Mouse (Mus musculus): Measurements from ENCODE around the gene Ccdc71. TPM values are rescaled to one million over a fixed set of nuclear protein-coding genes. Genes with fewer than 3 reads are reported as not detected.

The Ccdc71 gene
- 56.3 and 57.8 TPM in 2 replicates for polyA plus RNA-seq (2015; fragmentation: Nextera tagmentation; extraction: Ambion mirVana)

DNA sequence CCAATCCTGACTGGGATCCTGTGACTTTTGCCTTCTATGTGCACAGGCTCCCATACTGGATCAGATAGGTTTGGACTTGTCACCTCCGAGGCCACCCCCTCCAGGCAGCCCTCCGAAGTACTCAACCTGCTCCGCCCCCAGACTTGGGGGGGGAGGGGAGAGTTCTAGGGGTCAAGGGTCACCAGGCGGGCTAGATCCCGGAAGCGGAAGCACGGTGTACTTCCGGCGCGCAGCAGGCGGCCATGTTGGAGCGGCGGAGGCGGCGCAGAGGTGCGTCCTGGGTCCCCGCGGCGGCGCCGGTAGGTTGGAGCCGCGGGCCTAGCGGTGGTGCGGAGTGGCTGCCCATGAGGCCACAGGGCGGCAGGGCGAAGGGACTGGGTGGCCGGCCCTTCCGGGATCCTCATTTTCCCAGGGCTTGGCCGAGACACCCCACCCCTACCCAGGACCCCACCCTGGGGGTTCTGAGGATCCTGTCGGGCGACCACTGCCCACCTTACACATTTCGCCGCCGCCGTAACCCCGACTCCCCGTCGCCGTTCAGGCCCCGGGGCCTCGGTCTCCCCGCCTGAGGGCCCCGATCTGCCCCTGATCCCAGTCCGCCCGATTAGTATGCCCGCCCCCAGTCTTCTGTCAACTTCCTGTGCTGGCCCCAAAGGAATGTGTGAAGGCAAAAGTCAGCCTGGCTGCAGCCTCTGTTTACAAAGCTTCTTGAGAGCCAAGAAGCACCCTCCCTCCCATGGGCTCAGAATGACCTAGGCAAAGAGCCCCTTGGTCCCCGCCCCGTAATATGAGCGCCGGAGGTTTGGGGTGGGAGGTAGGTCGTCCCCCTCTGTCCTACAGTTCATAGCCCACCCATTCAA, at the start of gene Ccdc71:
TSS of gene Ccdc71 (plus strand) at position 209 of the 860 bp plus-strand sequence.
- Histone ChIP-seq H3K36me3 (peaks cover 29% of the 10 kb centered on the region), H3K4me2 (peak within 1 kb of the TSS; percentile 69), H3K4me3 (peak within 1 kb of the TSS; percentile 90), H3K9ac (peak within 1 kb of the TSS; percentile 76), H3K27ac (peak within 1 kb of the TSS; percentile 92), H3K9me3 (no peaks in the 10 kb centered on the region), H3K4me1 (peaks cover 21% of the 10 kb centered on the region), H3K27me3 (no peaks in the 10 kb centered on the region)
- WGBS = 1% methylated on average over 49 of the region's 52 CpGs
- ATAC-seq (ENCODE audit: insufficient number of reproducible peaks, low FRiP score, low TSS enrichment, low read depth) = peak; percentile 66

DNA sequence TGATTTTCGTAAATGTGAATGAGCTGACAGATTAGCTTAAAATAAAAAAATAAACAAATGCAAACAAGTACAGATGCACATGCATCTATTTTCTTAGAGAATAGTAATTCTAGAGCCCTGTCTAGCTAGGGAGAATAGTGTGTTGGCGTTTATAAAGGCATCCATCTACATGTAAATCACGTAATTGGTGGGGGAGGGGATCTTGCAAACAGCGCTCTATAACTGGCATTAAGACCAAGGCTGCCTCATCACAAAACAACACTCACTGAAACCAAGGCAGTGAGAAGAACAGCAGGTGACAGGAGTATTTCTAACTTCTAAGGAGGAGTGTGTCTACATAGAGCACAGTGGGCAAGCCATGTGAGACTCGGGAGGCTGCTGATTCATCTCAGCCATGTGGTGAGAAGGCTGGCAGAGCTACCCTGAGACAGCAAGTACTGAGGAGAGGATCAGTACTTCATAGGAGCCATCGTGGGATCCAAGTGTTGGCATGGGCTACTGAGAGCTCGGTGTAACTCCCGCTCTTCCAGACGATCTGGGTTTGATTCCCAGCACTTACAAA, 48.9 kb upstream of the Ccdc71 start:
- Histone ChIP-seq H3K9ac (no peak overlapping the region), H3K4me1 (no peaks in the 10 kb centered on the region), H3K36me3 (no peaks in the 10 kb centered on the region), H3K27ac (no peak overlapping the region), H3K27me3 (no peaks in the 10 kb centered on the region), H3K4me3 (no peak overlapping the region), H3K9me3 (no peaks in the 10 kb centered on the region), H3K4me2 (no peak overlapping the region)
- ATAC-seq (ENCODE audit: insufficient number of reproducible peaks, low FRiP score, low TSS enrichment, low read depth) = no peak
- WGBS = 79% methylated on average over 9 of the region's 9 CpGs

DNA sequence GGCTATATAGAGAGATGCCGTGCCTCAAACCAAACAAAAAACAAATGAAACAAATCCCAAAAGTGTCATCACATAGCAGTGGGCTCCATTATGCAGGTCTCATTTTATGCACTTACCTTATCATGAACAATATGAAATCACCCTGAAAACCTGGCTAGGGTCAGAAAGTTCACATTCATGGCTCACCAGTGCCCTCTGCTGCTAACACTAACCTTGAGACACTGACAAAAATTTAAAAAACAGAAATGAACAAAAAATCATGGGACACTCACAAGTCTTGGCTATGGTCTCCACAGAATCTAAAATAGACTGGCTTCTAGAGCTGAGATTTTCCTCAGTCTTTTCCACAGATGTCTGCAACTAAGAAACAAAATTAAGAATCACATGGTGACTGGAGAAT, 48.1 kb upstream of the Ccdc71 start:
- H3K36me3 ChIP-seq = no peaks in the 10 kb centered on the region
- no peak overlapping the region for H3K4me3 ChIP-seq
- no peaks in the 10 kb centered on the region for H3K27me3 ChIP-seq
- H3K9me3 ChIP-seq = no peaks in the 10 kb centered on the region
- no peak overlapping the region for H3K27ac ChIP-seq
- no peaks in the 10 kb centered on the region for H3K4me1 ChIP-seq
- no peak overlapping the region for H3K4me2 ChIP-seq
- H3K9ac ChIP-seq = no peak overlapping the region
- ATAC-seq (ENCODE audit: insufficient number of reproducible peaks, low FRiP score, low TSS enrichment, low read depth) = no peak
- 72% methylated on average over 1 of the region's 1 CpGs for WGBS

DNA sequence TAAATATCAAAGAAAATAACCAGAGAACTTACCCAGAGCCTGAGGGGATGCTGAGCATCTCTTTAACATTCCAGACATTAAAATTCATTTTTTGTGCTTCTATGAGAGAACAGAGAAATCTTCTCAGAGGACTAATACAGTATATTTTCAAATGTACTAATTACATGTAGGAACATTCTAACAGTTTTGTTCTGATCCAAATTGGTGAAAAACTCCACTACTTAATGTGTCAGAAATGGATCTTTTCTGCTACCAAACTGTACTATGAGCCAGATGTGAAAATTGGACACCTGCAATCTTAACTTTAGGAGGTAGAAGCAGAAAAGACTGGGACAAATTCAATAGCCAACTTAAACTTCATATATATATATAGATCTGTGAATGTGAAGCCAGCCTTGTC, 31.9 kb upstream of the Ccdc71 start, which contains the start of gene Ccdc36:
TSS of gene Ccdc36 (minus strand) at position 101 of the 400 bp plus-strand sequence.
- ATAC-seq (ENCODE audit: insufficient number of reproducible peaks, low FRiP score, low TSS enrichment, low read depth) = no peak

DNA sequence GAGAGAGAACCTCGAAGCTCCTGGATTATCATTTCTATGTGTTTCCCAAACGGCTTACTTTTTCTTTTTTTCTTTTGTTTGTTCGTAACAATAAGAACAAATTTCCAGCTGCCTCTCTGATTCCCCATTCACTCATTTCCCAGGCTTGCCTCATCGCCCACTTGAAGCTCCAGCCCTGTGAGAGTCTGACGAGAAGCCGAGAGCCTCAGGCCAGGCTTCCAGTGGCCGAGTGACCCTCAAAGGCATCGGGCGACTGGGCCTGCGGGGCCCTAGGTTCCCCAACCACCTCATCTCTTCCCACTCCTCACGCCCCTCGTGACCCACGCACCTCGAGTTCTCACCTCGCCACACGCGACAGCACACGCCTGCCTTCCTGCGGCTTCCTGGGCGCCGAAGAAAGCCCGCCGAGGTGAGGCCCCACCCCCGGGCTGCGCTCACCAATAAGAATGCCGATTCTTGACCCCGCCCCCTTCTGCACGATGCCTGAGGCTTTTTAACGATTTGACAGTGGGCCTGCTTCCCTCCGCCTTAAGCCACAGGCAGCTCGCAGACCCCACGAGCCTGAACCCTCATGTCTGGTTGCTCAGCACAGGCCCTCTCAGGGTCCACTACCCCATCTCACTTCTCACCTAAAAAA, 28.8 kb upstream of the Ccdc71 start:
- WGBS = 50% methylated on average over 32 of the region's 32 CpGs
- no peak for ATAC-seq (ENCODE audit: insufficient number of reproducible peaks, low FRiP score, low TSS enrichment, low read depth)
- H3K36me3 ChIP-seq = no peaks in the 10 kb centered on the region
- H3K4me1 ChIP-seq = 0 out of 2 replicates have a peak, but pooled peaks cover 6% of the 10 kb centered on the region
- H3K4me3 ChIP-seq = peak overlapping the region; percentile 30
- no peak overlapping the region for H3K27ac ChIP-seq
- no peak overlapping the region for H3K9ac ChIP-seq
- no peaks in the 10 kb centered on the region for H3K27me3 ChIP-seq
- no peaks in the 10 kb centered on the region for H3K9me3 ChIP-seq
- peak overlapping the region; percentile 52 for H3K4me2 ChIP-seq

More for the DNA sequence above, 31.9 kb upstream of the Ccdc71 start, which contains the start of gene Ccdc36:
- Histone ChIP-seq H3K27ac (no peak within 1 kb of the TSS), H3K4me1 (0 out of 2 replicates have a peak, but pooled peaks cover 6% of the 10 kb centered on the region), H3K9me3 (no peaks in the 10 kb centered on the region), H3K27me3 (no peaks in the 10 kb centered on the region), H3K36me3 (no peaks in the 10 kb centered on the region), H3K4me2 (no peak within 1 kb of the TSS), H3K9ac (no peak within 1 kb of the TSS), H3K4me3 (no peak within 1 kb of the TSS)

DNA sequence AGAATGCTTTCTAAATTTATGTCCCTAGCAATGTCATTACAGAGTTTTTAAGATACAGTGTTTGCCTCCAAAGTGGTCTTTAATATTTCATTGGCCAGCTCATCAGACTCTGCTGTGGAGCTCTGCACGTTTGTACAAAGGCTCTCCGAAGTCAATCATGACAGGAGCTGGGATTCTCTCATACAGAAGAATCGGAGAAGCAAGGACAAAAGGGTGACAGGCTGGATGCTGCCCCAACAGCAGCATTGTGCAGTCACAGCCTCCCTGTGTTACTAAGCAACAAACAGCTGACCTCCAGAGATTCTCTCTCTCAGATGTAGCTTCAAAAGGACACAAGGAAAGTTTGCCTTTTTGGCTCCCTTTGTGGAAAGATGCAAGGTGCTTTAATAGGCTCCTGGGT, 24.1 kb upstream of the Ccdc71 start, which contains the start of gene BC048562:
TSS of gene BC048562 (plus strand) at position 301 of the 400 bp plus-strand sequence.
- WGBS = 80% methylated on average over 3 of the region's 3 CpGs
- no peak for ATAC-seq (ENCODE audit: insufficient number of reproducible peaks, low FRiP score, low TSS enrichment, low read depth)
- no peaks in the 10 kb centered on the region for H3K27me3 ChIP-seq
- H3K4me3 ChIP-seq = no peak within 1 kb of the TSS
- no peaks in the 10 kb centered on the region for H3K36me3 ChIP-seq
- 0 out of 2 replicates have a peak, but pooled peaks cover 17% of the 10 kb centered on the region for H3K4me1 ChIP-seq
- no peak within 1 kb of the TSS for H3K9ac ChIP-seq
- no peak within 1 kb of the TSS for H3K27ac ChIP-seq
- no peak within 1 kb of the TSS for H3K4me2 ChIP-seq
- no peaks in the 10 kb centered on the region for H3K9me3 ChIP-seq

DNA sequence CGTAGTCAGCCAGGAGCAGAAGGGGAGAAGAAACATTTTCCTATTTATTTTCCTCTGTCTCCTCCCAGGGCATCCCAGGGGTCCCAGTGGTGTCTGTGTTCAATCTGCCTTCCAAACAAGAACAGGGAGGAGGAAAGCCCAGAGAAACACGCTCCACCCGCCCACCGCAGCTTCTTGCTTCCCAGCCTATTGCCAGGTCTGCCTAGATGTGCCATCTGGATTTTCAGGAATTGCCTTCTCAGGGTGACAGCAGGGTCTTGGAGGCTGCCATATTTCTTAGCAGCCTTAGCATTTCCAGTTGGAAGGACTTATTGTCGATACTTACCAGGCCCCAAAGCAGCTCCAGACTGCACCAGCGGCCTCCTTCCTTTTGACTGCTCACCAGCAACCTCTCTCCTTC, 21.2 kb upstream of the Ccdc71 start:
- Histone ChIP-seq H3K9me3 (no peaks in the 10 kb centered on the region), H3K27ac (no peak overlapping the region), H3K36me3 (no peaks in the 10 kb centered on the region), H3K27me3 (no peaks in the 10 kb centered on the region), H3K4me3 (no peak overlapping the region), H3K4me2 (no peak overlapping the region), H3K9ac (no peak overlapping the region), H3K4me1 (0 out of 2 replicates have a peak, but pooled peaks cover 17% of the 10 kb centered on the region)
- WGBS = 68% methylated on average over 6 of the region's 6 CpGs
- no peak for ATAC-seq (ENCODE audit: insufficient number of reproducible peaks, low FRiP score, low TSS enrichment, low read depth)

DNA sequence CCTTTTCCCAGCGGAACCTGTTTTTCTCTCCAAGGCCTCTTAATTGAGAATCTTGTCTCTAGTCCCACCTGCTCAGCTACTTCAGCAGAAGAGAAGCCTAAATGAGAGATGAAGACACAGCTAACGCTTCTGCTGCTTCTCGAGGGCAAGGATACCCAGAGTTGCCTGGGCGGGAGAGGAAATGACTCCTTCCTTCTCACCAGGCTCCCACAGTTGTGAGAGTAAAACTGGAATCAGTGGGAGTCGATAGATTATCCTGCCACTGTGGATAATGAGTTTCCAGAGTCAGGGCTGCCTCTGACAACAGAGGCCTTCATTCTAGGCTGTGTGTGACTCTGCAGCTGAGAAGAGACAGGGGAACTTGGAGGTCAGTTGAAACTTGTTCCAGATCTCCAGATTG, 19.8 kb upstream of the Ccdc71 start:
- peaks cover 20% of the 10 kb centered on the region; the same call in 1 of the 2 replicates for H3K4me1 ChIP-seq
- 64% methylated on average over 5 of the region's 5 CpGs for WGBS
- H3K9me3 ChIP-seq = no peaks in the 10 kb centered on the region
- H3K9ac ChIP-seq = no peak overlapping the region
- H3K36me3 ChIP-seq = no peaks in the 10 kb centered on the region
- no peaks in the 10 kb centered on the region for H3K27me3 ChIP-seq
- no peak for ATAC-seq (ENCODE audit: insufficient number of reproducible peaks, low FRiP score, low TSS enrichment, low read depth)
- H3K4me2 ChIP-seq = no peak overlapping the region
- no peak overlapping the region for H3K27ac ChIP-seq
- H3K4me3 ChIP-seq = no peak overlapping the region

DNA sequence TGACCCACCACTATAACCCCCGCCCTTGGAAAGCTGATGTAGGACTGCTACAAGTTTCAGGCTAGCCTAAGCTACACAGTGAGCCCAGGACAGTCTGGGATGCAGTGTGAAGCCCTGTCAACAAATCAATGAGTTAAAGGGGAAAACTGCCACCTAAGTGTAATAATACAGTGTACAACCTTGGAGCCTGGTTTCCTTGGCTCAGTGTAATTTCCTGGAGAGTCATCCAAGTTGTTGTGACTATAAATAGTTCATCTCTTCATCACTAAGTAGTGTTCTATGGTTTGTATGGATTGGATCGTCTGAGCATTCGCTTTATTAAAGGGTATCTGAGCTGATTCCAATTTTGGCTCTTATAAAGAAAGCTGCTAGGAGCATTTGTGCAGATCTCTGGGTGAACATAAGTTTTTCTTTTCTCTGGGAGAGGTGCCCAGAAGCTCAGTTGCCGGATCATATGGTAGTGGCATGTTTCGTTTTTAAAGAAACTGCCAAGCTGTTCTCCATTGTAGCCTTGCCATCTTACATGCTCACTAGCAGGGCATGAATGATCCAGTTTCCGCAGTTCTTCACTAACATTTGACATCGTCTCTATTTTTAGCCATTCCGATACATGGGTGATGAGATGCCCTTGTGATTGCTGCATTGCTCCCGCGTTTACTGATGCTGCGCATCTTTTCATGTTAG, 18.9 kb upstream of the Ccdc71 start:
- 0 out of 2 replicates have a peak, but pooled peaks have one; percentile 30 for ATAC-seq (ENCODE audit: insufficient number of reproducible peaks, low FRiP score, low TSS enrichment, low read depth)
- 69% methylated on average over 11 of the region's 11 CpGs for WGBS
- Histone ChIP-seq H3K4me3 (no peak overlapping the region), H3K4me2 (no peak overlapping the region), H3K27ac (peak overlapping the region; percentile 43; the same call in 1 of the 2 replicates), H3K4me1 (peaks cover 24% of the 10 kb centered on the region; the same call in 1 of the 2 replicates), H3K36me3 (no peaks in the 10 kb centered on the region), H3K27me3 (no peaks in the 10 kb centered on the region), H3K9ac (no peak overlapping the region), H3K9me3 (no peaks in the 10 kb centered on the region)

DNA sequence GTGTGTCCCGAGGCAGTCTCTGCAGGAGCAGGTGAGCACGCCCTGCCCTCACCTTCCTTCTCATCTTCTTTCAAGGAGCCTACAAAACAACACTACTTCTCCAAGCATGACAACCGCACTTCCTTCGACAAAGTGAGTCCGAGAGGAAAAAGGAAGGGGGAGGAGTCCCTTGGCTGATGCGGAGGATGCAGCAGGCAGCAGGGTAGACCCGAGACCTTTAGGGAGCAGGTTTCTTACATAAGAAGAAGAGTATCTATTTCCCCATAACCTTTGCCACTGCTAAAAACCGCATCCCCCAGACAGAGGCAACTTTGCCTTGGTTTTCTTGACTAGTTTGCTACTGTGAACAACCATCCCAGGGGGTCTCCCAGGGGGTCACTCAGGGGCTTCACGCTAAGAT, 15.2 kb upstream of the Ccdc71 start:
- 61% methylated on average over 9 of the region's 9 CpGs for WGBS
- peaks cover 24% of the 10 kb centered on the region for H3K4me1 ChIP-seq

DNA sequence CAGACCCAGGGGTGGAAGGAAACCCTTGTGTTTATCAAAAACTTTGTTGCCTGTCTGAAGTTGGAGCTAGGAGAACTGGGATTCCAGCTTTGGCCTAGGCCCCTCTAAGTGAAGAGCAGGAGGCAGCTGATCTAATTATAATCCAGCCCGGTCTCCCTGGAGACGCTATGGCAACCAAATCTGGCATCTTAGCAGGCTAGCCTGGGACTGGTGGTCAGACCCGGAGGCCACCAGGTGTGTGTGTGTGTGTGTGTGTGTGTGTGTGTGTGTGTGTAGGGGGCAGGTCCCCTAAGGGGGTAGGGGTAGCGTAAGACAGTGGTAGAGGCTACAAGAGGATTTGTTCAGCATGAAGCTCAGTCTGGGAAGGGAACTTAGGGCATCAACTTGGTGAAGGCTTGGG, 10.5 kb upstream of the Ccdc71 start:
- H3K36me3 ChIP-seq = peaks cover 20% of the 10 kb centered on the region
- no peaks in the 10 kb centered on the region for H3K27me3 ChIP-seq
- H3K4me2 ChIP-seq = peak overlapping the region; percentile 90
- peaks cover 50% of the 10 kb centered on the region for H3K4me1 ChIP-seq
- ATAC-seq (ENCODE audit: insufficient number of reproducible peaks, low FRiP score, low TSS enrichment, low read depth) = no peak
- no peak overlapping the region; the same call in 1 of the 2 replicates for H3K27ac ChIP-seq
- no peak overlapping the region for H3K9ac ChIP-seq
- 48% methylated on average over 4 of the region's 4 CpGs for WGBS
- H3K9me3 ChIP-seq = no peaks in the 10 kb centered on the region
- H3K4me3 ChIP-seq = no peak overlapping the region

More for the DNA sequence above, 15.2 kb upstream of the Ccdc71 start:
- Histone ChIP-seq H3K4me3 (no peak overlapping the region), H3K4me2 (no peak overlapping the region), H3K27me3 (no peaks in the 10 kb centered on the region), H3K9me3 (no peaks in the 10 kb centered on the region), H3K9ac (no peak overlapping the region), H3K27ac (no peak overlapping the region), H3K36me3 (peaks cover 20% of the 10 kb centered on the region)
- ATAC-seq (ENCODE audit: insufficient number of reproducible peaks, low FRiP score, low TSS enrichment, low read depth) = no peak

Measured in limb, embryonic 15.5 days (tissue).